17 mouse cellular contexts compared by ENCODE assay signal in the genomic region with DNA sequence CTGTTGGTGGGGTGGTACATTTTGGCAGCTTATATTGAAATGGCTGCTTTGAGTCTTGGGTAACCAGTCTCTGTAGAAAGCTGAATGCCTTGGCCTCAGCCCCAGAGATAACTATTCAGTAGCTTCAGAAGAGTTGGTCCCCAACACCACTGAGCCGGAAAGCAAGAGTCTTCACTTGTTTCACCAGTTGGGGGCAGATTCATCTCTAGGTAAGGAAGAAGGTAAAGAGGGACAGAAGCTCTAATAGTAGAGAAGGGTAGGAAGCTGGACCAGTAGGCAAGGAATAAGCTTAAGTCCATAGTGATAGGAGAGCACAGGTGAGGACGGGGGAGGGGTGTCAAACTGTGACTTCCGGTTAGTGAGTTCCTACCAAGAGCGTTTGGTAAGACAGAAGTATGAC.
"Had no signal": no experiment of that assay in that cellular context is flagged by ENCODE, and none has a peak within 500 bp of the region (broad histone marks: within the 10 kb centered on the region; RNA-seq: fewer than 3 reads in every experiment).

No protein-coding gene starts in this region.

- H3K4me3 ChIP-seq: midbrain, embryonic 10.5 days; midbrain, embryonic 12.5 days; myocyte; neural tube, embryonic 13.5 days; neural tube, embryonic 15.5 days; stomach, embryonic 15.5 days had no signal

- H3K4me2 ChIP-seq: lung, embryonic 14.5 days; midbrain, embryonic 12.5 days; neural tube, embryonic 13.5 days; neural tube, embryonic 15.5 days; stomach, embryonic 15.5 days had no signal

- DNase-seq: lung, adult 18-20 months; lung, embryonic 14.5 days; lung, postnatal 10 days; lung, postnatal 4 days; midbrain, embryonic 14.5 days; right cerebral cortex, postnatal 14 days; thymus, adult 18-20 months; thymus, postnatal 14 days; thymus, postnatal 36 days had no signal

- H3K27ac ChIP-seq: midbrain, embryonic 10.5 days; midbrain, embryonic 12.5 days; neural tube, embryonic 13.5 days; neural tube, embryonic 15.5 days; stomach, embryonic 15.5 days; stomach, postnatal 0 days had no signal

- H3K4me1 ChIP-seq: midbrain, embryonic 10.5 days; midbrain, embryonic 12.5 days; neural tube, embryonic 13.5 days; neural tube, embryonic 15.5 days; stomach, embryonic 15.5 days had no signal

- ATAC-seq: midbrain, embryonic 16.5 days had no signal

- H3K27me3 ChIP-seq: midbrain, embryonic 12.5 days; neural tube, embryonic 13.5 days; neural tube, embryonic 15.5 days; stomach, embryonic 15.5 days had no signal

- H3K9me3 ChIP-seq: midbrain, embryonic 10.5 days; midbrain, embryonic 12.5 days; neural tube, embryonic 15.5 days; stomach, embryonic 15.5 days had no signal

- H3K9ac ChIP-seq: lung, embryonic 14.5 days; midbrain, embryonic 12.5 days; neural tube, embryonic 13.5 days; neural tube, embryonic 15.5 days; stomach, embryonic 15.5 days had no signal

- H3K36me3 ChIP-seq: midbrain, embryonic 10.5 days; midbrain, embryonic 12.5 days; neural tube, embryonic 13.5 days; neural tube, embryonic 15.5 days; stomach, embryonic 15.5 days had no signal
